Mouse (Mus musculus): ENCODE data around the gene Pla2g2c. TPM values are rescaled to one million over a fixed set of nuclear protein-coding genes. Genes with fewer than 3 reads are reported as not detected.

Gene Pla2g2c
- polyA plus RNA-seq (2015; fragmentation: Nextera tagmentation; extraction: Ambion mirVana), result 0.20 and 0.27 TPM in 2 replicates

GRCm38 (mm10) chr4:138724354-138725126, at the start of gene Pla2g2c:
Pla2g2c (plus strand) TSS chr4:138724792.
- WGBS, result 39% methylated on average over 18 of the region's 18 CpGs
- Histone ChIP-seq H3K4me1 (peaks cover 40% of the 10 kb centered on the region), H3K27ac (replicated peaks) (peak within 1 kb of the TSS; percentile 74)

DNA sequence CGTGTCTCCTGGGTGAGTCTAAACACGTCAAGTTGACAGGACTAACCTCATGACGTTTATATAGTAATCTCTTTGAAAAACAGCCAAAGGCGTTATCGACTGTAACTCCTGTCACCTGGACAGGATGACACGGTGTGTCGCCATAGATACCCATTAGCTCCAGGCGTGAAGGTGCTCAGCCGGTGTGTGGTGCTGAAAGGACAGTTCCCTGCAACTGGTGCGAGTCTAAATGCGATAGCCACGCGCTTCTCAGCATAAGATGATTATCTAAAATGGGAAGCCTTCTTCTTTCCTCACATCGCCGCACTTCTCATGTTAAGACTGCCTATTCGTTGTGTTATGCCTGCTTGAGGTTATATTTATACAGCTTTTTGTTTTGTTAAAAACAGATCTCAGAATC, 48.1 kb upstream of the Pla2g2c start:
- Histone ChIP-seq H3K4me1 (no peaks in the 10 kb centered on the region), H3K27ac (replicated peaks) (no peak overlapping the region), H3K4me3 (no peak overlapping the region), H3K36me3 (no peaks in the 10 kb centered on the region), H3K9me3 (no peaks in the 10 kb centered on the region), H3K4me2 (no peak overlapping the region), H3K27me3 (replicated peaks) (peaks cover 79% of the 10 kb centered on the region), H3K9ac (no peak overlapping the region)
- 10% methylated on average over 16 of the region's 16 CpGs for WGBS
- ATAC-seq (ENCODE audit: extremely low read depth, insufficient number of reproducible peaks, low FRiP score, low TSS enrichment), result no peak

More at GRCm38 (mm10) chr4:138724354-138725126, at the start of gene Pla2g2c:
- Histone ChIP-seq H3K4me3 (peak within 1 kb of the TSS; percentile 38), H3K27me3 (replicated peaks) (peaks cover 14% of the 10 kb centered on the region), H3K9me3 (no peaks in the 10 kb centered on the region), H3K36me3 (no peaks in the 10 kb centered on the region), H3K4me2 (peak within 1 kb of the TSS; percentile 66), H3K9ac (peak within 1 kb of the TSS; percentile 61)
- ATAC-seq (ENCODE audit: extremely low read depth, insufficient number of reproducible peaks, low FRiP score, low TSS enrichment), result no peak; the same call in 1 of the 2 replicates

- H3K9ac ChIP-seq, result no peak overlapping the region
- no peak overlapping the region for H3K4me2 ChIP-seq
- 18% methylated on average over 16 of the region's 16 CpGs for WGBS
- no peak overlapping the region for H3K4me3 ChIP-seq
- no peaks in the 10 kb centered on the region for H3K9me3 ChIP-seq
- no peak for ATAC-seq (ENCODE audit: extremely low read depth, insufficient number of reproducible peaks, low FRiP score, low TSS enrichment)
- no peaks in the 10 kb centered on the region for H3K4me1 ChIP-seq
- H3K27ac ChIP-seq (replicated peaks), result no peak overlapping the region
- no peaks in the 10 kb centered on the region for H3K36me3 ChIP-seq
- peaks cover 68% of the 10 kb centered on the region for H3K27me3 ChIP-seq (replicated peaks)
Observed at GRCm38 (mm10) chr4:138677579-138677978, 47.0 kb upstream of the Pla2g2c start.

DNA sequence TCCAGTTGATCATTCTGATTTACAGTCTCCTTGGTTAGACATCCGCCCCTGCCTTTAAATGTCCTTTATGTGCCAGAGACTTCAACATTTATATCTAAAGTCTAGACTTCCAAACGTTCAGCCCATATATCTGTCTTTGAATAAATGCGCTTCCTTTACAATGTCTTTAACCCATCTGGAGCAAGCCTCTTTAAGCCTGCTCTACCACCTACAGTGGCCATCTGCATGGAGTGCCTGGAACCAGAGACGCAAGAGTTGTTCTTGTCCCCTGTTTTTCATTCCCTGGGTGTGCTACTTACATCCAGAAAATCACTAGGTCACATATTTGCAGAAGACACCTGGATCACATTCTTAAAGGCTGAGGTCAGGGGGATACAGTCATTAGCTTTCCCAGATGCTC, 44.5 kb upstream of the Pla2g2c start:
- Histone ChIP-seq H3K27ac (replicated peaks) (no peak overlapping the region), H3K9me3 (no peaks in the 10 kb centered on the region)
- 67% methylated on average over 4 of the region's 4 CpGs for WGBS

GRCm38 (mm10) chr4:138682760-138683159, 41.8 kb upstream of the Pla2g2c start:
- Histone ChIP-seq H3K4me3 (no peak overlapping the region), H3K36me3 (no peaks in the 10 kb centered on the region), H3K9ac (no peak overlapping the region), H3K27ac (replicated peaks) (no peak overlapping the region), H3K4me1 (no peaks in the 10 kb centered on the region), H3K9me3 (no peaks in the 10 kb centered on the region), H3K27me3 (replicated peaks) (peaks cover 59% of the 10 kb centered on the region), H3K4me2 (no peak overlapping the region)
- 38% methylated on average over 2 of the region's 2 CpGs for WGBS
- ATAC-seq (ENCODE audit: extremely low read depth, insufficient number of reproducible peaks, low FRiP score, low TSS enrichment), result no peak

More for the DNA sequence above, 44.5 kb upstream of the Pla2g2c start:
- H3K36me3 ChIP-seq, result no peaks in the 10 kb centered on the region
- peaks cover 64% of the 10 kb centered on the region for H3K27me3 ChIP-seq (replicated peaks)
- H3K4me3 ChIP-seq, result no peak overlapping the region
- no peak overlapping the region for H3K4me2 ChIP-seq
- ATAC-seq (ENCODE audit: extremely low read depth, insufficient number of reproducible peaks, low FRiP score, low TSS enrichment), result no peak
- no peak overlapping the region for H3K9ac ChIP-seq
- H3K4me1 ChIP-seq, result no peaks in the 10 kb centered on the region

DNA sequence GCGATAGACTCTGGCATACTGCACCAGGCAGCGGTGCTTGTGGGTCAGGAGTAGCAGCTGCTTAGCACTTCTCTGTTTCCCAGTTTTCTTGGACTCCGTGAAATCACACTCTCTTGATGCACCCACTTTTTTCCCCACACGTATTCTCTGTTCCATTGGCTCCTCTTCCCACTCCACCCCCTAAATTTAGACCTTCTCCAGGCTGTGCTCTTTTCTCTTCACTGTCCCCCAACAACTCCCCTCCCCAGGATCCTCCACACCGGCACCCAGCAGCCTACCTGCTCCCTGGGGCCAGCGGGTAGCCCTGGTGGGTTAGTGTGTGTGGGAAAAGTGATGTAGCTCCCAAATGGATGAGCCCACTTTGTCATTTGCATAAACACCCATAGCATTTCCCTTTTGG, 38.8 kb upstream of the Pla2g2c start:
- ATAC-seq (ENCODE audit: extremely low read depth, insufficient number of reproducible peaks, low FRiP score, low TSS enrichment), result no peak
- peaks cover 68% of the 10 kb centered on the region for H3K27me3 ChIP-seq (replicated peaks)
- H3K4me1 ChIP-seq, result no peaks in the 10 kb centered on the region
- no peak overlapping the region for H3K9ac ChIP-seq
- no peaks in the 10 kb centered on the region for H3K9me3 ChIP-seq
- WGBS, result 61% methylated on average over 6 of the region's 6 CpGs
- H3K4me3 ChIP-seq, result no peak overlapping the region
- H3K4me2 ChIP-seq, result no peak overlapping the region
- H3K27ac ChIP-seq (replicated peaks), result no peak overlapping the region
- no peaks in the 10 kb centered on the region for H3K36me3 ChIP-seq

DNA sequence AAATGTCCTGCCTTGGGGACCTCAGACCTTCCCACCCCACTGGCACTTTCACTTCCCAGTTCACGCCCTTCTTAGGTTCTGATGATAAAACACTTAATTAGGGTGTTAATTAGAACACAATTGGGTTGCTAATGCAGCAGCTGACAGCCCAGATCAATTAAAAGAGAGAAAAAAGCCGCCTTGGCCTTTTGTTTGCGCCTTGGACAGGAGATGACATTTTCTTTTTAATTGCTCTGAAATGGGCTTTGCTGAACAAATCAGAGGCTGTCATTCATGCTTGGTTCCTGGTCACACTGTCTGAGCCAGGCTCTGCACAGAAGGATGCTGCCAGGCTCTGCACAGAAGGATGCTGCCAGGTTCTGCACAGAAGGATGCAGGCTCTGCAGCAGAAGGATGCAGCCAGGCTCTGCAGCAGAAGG, 35.5 kb upstream of the Pla2g2c start:
- WGBS, result 17% methylated on average over 3 of the region's 3 CpGs
- no peak overlapping the region for H3K4me2 ChIP-seq
- H3K9me3 ChIP-seq, result no peaks in the 10 kb centered on the region
- H3K4me3 ChIP-seq, result no peak overlapping the region
- ATAC-seq (ENCODE audit: extremely low read depth, insufficient number of reproducible peaks, low FRiP score, low TSS enrichment), result no peak
- no peak overlapping the region for H3K27ac ChIP-seq (replicated peaks)
- H3K4me1 ChIP-seq, result 0 out of 2 replicates have a peak, but pooled peaks cover 6% of the 10 kb centered on the region
- H3K9ac ChIP-seq, result no peak overlapping the region
- H3K27me3 ChIP-seq (replicated peaks), result peaks cover 96% of the 10 kb centered on the region
- no peaks in the 10 kb centered on the region for H3K36me3 ChIP-seq

DNA sequence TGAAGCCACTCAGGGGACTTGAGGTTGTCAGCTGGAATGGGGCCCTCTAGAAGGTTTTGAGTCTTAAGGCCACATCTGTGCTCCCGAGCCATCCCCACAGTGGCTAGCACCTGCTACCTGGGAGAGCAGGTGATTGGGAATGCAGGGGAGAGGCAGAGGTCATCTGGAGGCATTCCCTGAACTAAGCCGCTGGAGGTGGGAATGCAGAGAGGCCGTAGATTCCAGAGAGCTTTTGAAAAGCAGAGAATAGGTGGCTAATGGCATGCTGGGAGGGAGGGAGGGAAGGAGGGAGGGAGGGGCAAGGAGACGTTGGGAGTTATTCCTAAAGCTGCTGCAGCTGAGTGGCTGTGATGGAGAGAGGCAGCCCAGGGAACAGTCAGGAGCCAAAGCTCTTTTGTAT, 34.0 kb upstream of the Pla2g2c start:
- H3K27ac ChIP-seq (replicated peaks), result no peak overlapping the region
- no peaks in the 10 kb centered on the region for H3K9me3 ChIP-seq
- 0 out of 2 replicates have a peak, but pooled peaks cover 6% of the 10 kb centered on the region for H3K4me1 ChIP-seq
- 7% methylated on average over 4 of the region's 4 CpGs for WGBS
- H3K27me3 ChIP-seq (replicated peaks), result peaks cover 95% of the 10 kb centered on the region
- H3K36me3 ChIP-seq, result no peaks in the 10 kb centered on the region
- H3K9ac ChIP-seq, result no peak overlapping the region
- H3K4me2 ChIP-seq, result no peak overlapping the region
- H3K4me3 ChIP-seq, result no peak overlapping the region
- no peak for ATAC-seq (ENCODE audit: extremely low read depth, insufficient number of reproducible peaks, low FRiP score, low TSS enrichment)

GRCm38 (mm10) chr4:138691443-138692181, 33.0 kb upstream of the Pla2g2c start:
- WGBS, result 6% methylated on average over 19 of the region's 19 CpGs
- H3K27me3 ChIP-seq (replicated peaks), result peaks cover 93% of the 10 kb centered on the region
- 0 out of 2 replicates have a peak, but pooled peaks cover 6% of the 10 kb centered on the region for H3K4me1 ChIP-seq
- no peak overlapping the region for H3K4me2 ChIP-seq
- no peak overlapping the region for H3K9ac ChIP-seq
- H3K9me3 ChIP-seq, result no peaks in the 10 kb centered on the region
- no peak overlapping the region for H3K4me3 ChIP-seq
- no peak for ATAC-seq (ENCODE audit: extremely low read depth, insufficient number of reproducible peaks, low FRiP score, low TSS enrichment)
- no peak overlapping the region for H3K27ac ChIP-seq (replicated peaks)
- no peaks in the 10 kb centered on the region for H3K36me3 ChIP-seq

DNA sequence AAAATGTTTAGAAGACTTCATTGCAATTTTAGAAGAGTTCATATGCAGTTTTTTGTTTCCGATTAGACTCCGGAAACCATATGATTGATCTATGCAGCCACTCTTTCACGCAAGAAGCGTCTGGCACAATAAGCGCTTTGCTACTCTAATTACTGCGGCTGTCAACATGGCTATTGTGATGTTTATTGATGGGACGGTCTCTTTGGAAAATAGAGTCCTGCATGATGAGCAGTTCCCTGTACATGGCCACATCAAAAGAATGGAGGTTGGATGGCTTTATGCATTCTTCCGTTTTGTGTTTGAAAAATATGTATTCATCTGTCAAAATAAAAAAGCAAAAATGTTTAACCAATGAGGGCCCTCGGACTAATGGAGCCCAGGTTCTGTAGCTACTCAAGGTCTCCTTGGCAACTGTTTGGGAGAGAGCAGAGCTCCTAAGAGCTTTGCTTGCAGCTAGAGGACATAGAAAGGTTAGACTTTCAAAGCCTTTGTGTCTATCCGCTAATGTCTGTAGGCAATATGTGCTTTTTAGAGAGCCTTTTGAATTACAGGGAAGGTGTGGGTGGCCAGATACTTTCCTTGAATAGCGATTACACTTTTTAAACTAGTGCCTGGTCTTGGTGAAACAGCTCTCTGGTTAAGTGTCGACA, 31.4 kb upstream of the Pla2g2c start:
- no peaks in the 10 kb centered on the region for H3K36me3 ChIP-seq
- H3K4me1 ChIP-seq, result 0 out of 2 replicates have a peak, but pooled peaks cover 6% of the 10 kb centered on the region
- ATAC-seq (ENCODE audit: extremely low read depth, insufficient number of reproducible peaks, low FRiP score, low TSS enrichment), result no peak
- no peak overlapping the region for H3K4me3 ChIP-seq
- no peak overlapping the region for H3K4me2 ChIP-seq
- no peak overlapping the region for H3K9ac ChIP-seq
- no peak overlapping the region for H3K27ac ChIP-seq (replicated peaks)
- WGBS, result 65% methylated on average over 12 of the region's 12 CpGs
- H3K27me3 ChIP-seq (replicated peaks), result peaks cover 91% of the 10 kb centered on the region
- no peaks in the 10 kb centered on the region for H3K9me3 ChIP-seq

DNA sequence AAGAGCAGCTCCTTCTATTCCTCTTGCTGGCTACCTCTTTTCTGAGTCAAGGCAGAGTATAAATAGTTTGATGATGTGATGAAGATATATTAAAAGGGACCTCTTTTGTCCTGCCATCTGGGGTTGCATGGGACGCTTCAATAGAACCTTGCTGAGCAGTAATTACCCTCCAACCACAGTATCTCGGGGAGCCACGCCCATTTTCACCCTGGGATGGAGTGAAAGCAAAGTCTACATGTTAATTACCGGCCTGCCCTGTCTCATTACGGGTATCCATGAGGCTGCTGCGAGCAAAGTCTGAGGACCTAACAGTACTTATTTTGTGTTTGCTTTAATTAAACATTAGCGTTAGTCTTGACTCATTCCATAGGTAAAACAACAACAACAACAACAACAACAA, 27.9 kb upstream of the Pla2g2c start:
- Histone ChIP-seq H3K9me3 (no peaks in the 10 kb centered on the region), H3K4me3 (no peak overlapping the region), H3K9ac (no peak overlapping the region), H3K4me2 (no peak overlapping the region), H3K27me3 (replicated peaks) (peaks cover 69% of the 10 kb centered on the region), H3K4me1 (0 out of 2 replicates have a peak, but pooled peaks cover 6% of the 10 kb centered on the region), H3K36me3 (no peaks in the 10 kb centered on the region), H3K27ac (replicated peaks) (no peak overlapping the region)
- 40% methylated on average over 7 of the region's 7 CpGs for WGBS
- no peak for ATAC-seq (ENCODE audit: extremely low read depth, insufficient number of reproducible peaks, low FRiP score, low TSS enrichment)

All from heart, embryonic 13.5 days (tissue).